ENCODE assay signal across 14 mouse cellular contexts in genomic region chr2:170023741-170024140, GRCm38 (mm10).
"Had no signal": no experiment of that assay in that cellular context is flagged by ENCODE, and none has a peak within 500 bp of the region (broad histone marks: within the 10 kb centered on the region; RNA-seq: fewer than 3 reads in every experiment).

No protein-coding gene starts in this region.

- H3K4me3 ChIP-seq: liver, embryonic 15.5 days; neural tube, embryonic 13.5 days had no signal

- H3K27ac ChIP-seq: liver, embryonic 15.5 days; neural tube, embryonic 13.5 days had no signal

- H3K4me2 ChIP-seq: liver, embryonic 11.5 days; liver, embryonic 15.5 days; midbrain, embryonic 11.5 days; neural tube, embryonic 13.5 days had no signal

- ATAC-seq: lung, postnatal 0 days had no signal

- H3K9me3 ChIP-seq: liver, embryonic 15.5 days; neural tube, embryonic 13.5 days had no signal

- DNase-seq: kidney, adult 18-20 months; kidney, postnatal 25 days; lung, adult 2 months; lung, postnatal 36 days; retina, postnatal 1 day; right cerebral cortex, postnatal 4 days; spleen, adult 18-20 months; thymus, adult 18-20 months; thymus, postnatal 14 days had no signal

- H3K36me3 ChIP-seq: liver, embryonic 15.5 days; neural tube, embryonic 13.5 days had no signal

- H3K4me1 ChIP-seq: liver, embryonic 15.5 days; neural tube, embryonic 13.5 days had no signal

- H3K27me3 ChIP-seq: liver, embryonic 15.5 days; neural tube, embryonic 13.5 days had no signal

- H3K9ac ChIP-seq: liver, embryonic 15.5 days; neural tube, embryonic 13.5 days had no signal
